Mouse (Mus musculus) erythroblast, embryonic 14.5 days (primary cell): ENCODE data around the gene Garnl3.

Experiments used
- GATA1 ChIP-seq: IDR thresholded peaks from 2 replicates; pipeline ENCODE4 v1.6.1; 2012; ENCODE audit warnings: low read length, inconsistent platforms, mixed read lengths
- TAL1 ChIP-seq: IDR thresholded peaks from 3 replicates; pipeline ENCODE4 v1.6.1; 2012; ENCODE audit warnings: low read length, inconsistent platforms, mixed read lengths

DNA sequence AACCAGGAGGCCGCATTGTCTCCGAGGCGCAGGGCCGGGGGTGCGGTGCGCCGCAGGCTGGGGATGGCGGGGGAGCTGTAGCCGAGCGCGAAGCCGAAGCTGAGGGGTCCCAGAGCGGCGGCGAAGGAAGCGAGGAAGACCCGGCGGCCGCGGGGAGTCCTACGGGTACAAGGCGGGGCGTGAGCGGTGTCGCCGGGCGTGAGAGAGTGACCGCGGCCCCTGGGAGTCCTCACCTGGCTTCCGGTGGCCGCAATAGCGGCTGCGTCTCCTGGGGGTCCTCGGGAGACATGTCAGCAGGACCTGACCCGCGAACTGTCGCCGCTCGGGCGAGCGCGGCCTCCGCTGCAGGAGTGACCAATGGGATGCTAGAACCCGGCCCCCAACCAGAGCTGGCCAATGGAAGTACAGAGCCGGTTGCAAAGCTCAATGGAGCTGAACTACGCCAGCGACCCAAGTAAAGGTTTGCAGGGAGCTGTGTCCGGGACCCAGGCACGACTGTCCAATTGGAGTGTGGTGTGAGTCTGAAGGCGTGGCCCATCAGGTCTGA is 149.7 kb downstream of the Garnl3 start, which contains the start of gene Slc2a8:
- TF ChIP-seq GATA1, result no peak
- no peak for TF ChIP-seq TAL1
